Mouse (Mus musculus): ENCODE results near the gene Atp4a. TPM values are rescaled to one million over a fixed set of nuclear protein-coding genes. Genes with fewer than 3 reads are reported as not detected.
"Not testable (repeated sequence)": the region's sequence is repeated elsewhere in the genome, so short reads cannot be mapped to it uniquely, and the experiment has no call there.

The Atp4a gene
- polyA plus RNA-seq, 1 experiment from 2014 or later = 1.7 TPM

DNA sequence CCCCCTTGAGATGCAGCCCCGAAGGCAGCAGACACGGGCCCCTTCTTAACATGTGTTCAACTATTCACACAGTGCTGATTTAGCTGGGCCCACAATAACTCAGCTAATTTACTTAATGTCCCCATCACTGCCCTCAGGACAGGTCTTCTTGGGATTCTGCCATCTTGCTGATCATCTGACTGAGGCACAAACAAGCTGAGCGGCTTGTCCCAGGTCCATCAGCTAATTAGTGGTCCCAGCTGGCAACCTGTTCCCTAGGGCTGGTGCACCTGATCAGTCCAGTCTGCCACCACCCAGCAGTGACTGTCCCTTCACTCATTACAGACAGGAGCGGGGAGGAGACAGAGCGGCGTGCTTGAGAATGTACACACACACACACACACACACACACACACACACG is 9.3 kb downstream of the Atp4a start:
- H3K4me1 ChIP-seq (replicated peaks; ENCODE audit: control insufficient read depth, insufficient read depth, low read length) = peaks cover 3% of the 10 kb centered on the region; the same call in 1 of the 2 replicates
- no peaks in the 10 kb centered on the region for H3K9me3 ChIP-seq (ENCODE audit: control insufficient read depth, low read length)
- H3K4me3 ChIP-seq (ENCODE audit: low read depth, low read length) = no peak overlapping the region
- no peak overlapping the region for H3K9ac ChIP-seq (ENCODE audit: low read length)
- ATAC-seq (replicated peaks; ENCODE audit: low FRiP score) = no peak
- 86% methylated on average over 7 of the region's 7 CpGs for WGBS
- H3K36me3 ChIP-seq (ENCODE audit: control insufficient read depth, insufficient read depth, low read length) = no peaks in the 10 kb centered on the region
- peaks cover 3% of the 10 kb centered on the region for H3K27me3 ChIP-seq (ENCODE audit: control insufficient read depth, insufficient read depth, low read length)
- no peak for DNase-seq (ENCODE audit: low spot score)
- no peak overlapping the region for H3K27ac ChIP-seq (ENCODE audit: low read depth, low read length)
- no peak overlapping the region for H3K4me2 ChIP-seq (ENCODE audit: low read depth, low read length, severe bottlenecking)

DNA sequence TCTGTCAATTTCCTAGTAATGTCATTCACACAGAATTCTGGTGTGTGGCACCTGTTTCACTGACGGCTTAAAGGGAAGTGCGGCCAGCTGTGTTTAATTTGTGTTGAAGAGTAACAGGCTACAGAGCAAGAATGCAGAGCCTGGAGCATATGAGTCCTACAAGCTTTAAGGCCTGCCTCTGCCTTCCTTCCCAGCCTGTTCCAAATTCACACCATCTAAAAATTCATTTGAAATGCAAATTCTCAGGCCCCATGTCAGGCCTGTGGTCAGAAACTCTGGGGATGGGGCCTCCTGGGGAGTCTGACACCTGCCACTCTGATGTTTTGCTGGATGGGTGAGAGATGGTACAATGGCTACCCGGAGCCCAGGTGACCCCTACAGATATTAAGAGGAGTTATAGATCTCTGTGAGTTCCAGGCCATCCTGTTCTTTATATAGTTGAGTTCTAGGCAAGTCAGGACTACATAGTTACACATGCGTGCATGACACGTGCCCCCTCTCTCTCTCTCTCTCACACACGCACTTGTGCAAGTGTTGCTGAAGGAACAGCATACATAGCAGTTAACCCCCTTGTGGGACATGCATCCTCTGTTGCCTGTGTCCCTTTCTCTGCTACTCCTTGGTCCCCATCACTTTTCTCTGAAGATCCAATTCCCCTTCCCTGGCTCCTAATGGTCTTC is 11.4 kb downstream of the Atp4a start:
- no peak for DNase-seq (ENCODE audit: low spot score)
- H3K4me2 ChIP-seq (ENCODE audit: low read depth, low read length, severe bottlenecking) = no peak overlapping the region
- no peaks in the 10 kb centered on the region for H3K36me3 ChIP-seq (ENCODE audit: control insufficient read depth, insufficient read depth, low read length)

DNA sequence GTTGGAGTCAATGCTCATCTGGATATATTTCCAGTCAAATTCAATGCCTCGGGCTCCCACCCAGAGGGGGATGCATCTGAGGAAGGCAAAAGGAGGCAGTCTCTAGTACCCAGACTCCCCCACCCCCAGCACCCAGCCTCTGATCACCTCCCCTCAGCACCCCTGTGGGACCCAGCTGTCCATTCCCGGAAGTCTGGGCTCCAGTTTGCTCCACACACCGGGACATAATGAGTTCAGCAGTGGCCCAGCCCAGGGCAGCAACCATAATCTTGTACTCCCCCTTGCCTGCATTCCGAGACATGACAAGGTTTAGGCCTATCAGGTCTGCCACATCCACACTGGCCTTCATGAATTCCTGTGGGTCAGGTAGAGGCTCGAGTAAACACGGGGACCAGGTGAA is 16.2 kb downstream of the Atp4a start:
- Histone ChIP-seq H3K4me1 (replicated peaks; ENCODE audit: control insufficient read depth, insufficient read depth, low read length) (peaks cover 8% of the 10 kb centered on the region), H3K4me2 (ENCODE audit: low read depth, low read length, severe bottlenecking) (peak overlapping the region; percentile 88), H3K9me3 (ENCODE audit: control insufficient read depth, low read length) (no peaks in the 10 kb centered on the region), H3K36me3 (ENCODE audit: control insufficient read depth, insufficient read depth, low read length) (no peaks in the 10 kb centered on the region), H3K27ac (ENCODE audit: low read depth, low read length) (no peak overlapping the region), H3K4me3 (ENCODE audit: low read depth, low read length) (peak overlapping the region; percentile 75; the same call in 1 of the 2 replicates), H3K9ac (ENCODE audit: low read length) (peak overlapping the region; percentile 86; the same call in 1 of the 2 replicates), H3K27me3 (ENCODE audit: control insufficient read depth, insufficient read depth, low read length) (no peaks in the 10 kb centered on the region)
- ATAC-seq (replicated peaks; ENCODE audit: low FRiP score) (no peak), DNase-seq (ENCODE audit: low spot score) (no peak)
- 87% methylated on average over 6 of the region's 6 CpGs for WGBS

More for the DNA sequence above, 11.4 kb downstream of the Atp4a start:
- no peak for ATAC-seq (replicated peaks; ENCODE audit: low FRiP score)
- Histone ChIP-seq H3K27ac (ENCODE audit: low read depth, low read length) (no peak overlapping the region), H3K9ac (ENCODE audit: low read length) (no peak overlapping the region), H3K4me3 (ENCODE audit: low read depth, low read length) (no peak overlapping the region), H3K9me3 (ENCODE audit: control insufficient read depth, low read length) (no peaks in the 10 kb centered on the region), H3K27me3 (ENCODE audit: control insufficient read depth, insufficient read depth, low read length) (no peaks in the 10 kb centered on the region), H3K4me1 (replicated peaks; ENCODE audit: control insufficient read depth, insufficient read depth, low read length) (peaks cover 2% of the 10 kb centered on the region; the same call in 1 of the 2 replicates)
- WGBS = 78% methylated on average over 6 of the region's 6 CpGs

DNA sequence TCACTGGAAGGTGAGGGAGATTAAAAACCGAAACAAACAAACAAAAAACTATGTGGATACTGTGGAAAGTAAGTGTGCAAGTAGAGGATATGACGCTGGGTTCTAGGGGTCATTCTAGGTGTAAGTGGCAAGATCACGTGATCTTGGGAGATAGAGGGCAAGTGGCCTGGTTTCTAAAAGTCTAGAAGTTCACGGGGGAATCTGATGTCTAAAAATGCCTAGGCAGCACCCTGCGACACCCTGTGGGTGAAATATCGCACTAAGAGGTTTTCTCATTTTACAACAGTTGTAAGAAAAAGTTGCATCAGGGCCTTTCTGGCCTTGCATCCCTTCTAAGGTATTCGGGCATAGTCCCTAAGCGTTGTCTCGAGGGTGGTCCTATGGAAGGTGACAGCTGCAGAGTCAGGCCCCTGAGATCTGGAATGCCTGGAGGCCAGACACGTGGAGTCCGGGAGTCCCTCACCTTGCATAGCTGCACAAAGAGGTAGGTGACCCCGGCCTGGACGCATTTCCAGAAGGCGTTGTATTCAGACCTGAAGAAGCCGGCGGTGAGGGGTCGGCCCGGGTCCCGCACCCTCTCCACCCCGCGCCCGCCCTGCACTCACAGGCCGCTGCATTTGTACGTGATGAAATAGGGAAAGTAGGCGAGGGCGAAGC is 16.9 kb downstream of the Atp4a start:
- no peaks in the 10 kb centered on the region; the same call in 1 of the 2 replicates for H3K36me3 ChIP-seq (ENCODE audit: control insufficient read depth, insufficient read depth, low read length)

GRCm38 (mm10) chr7:30729396-30730063 is 17.5 kb downstream of the Atp4a start, which contains the start of gene Tmem147:
Gene Tmem147 (minus strand): TSS chr7:30729540.
- ATAC-seq (replicated peaks; ENCODE audit: low FRiP score) = peak; percentile 96
- peak within 1 kb of the TSS; percentile 75 for H3K4me3 ChIP-seq (ENCODE audit: low read depth, low read length)
- no peaks in the 10 kb centered on the region for H3K9me3 ChIP-seq (ENCODE audit: control insufficient read depth, low read length)
- H3K27ac ChIP-seq (ENCODE audit: low read depth, low read length) = peak within 1 kb of the TSS; percentile 87
- peak within 1 kb of the TSS; percentile 88 for H3K4me2 ChIP-seq (ENCODE audit: low read depth, low read length, severe bottlenecking)
- no peaks in the 10 kb centered on the region; the same call in 1 of the 2 replicates for H3K36me3 ChIP-seq (ENCODE audit: control insufficient read depth, insufficient read depth, low read length)
- under 1% methylated on average over 60 of the region's 60 CpGs for WGBS
- H3K4me1 ChIP-seq (replicated peaks; ENCODE audit: control insufficient read depth, insufficient read depth, low read length) = peaks cover 8% of the 10 kb centered on the region
- DNase-seq (ENCODE audit: low spot score) = peak; percentile 96
- peak within 1 kb of the TSS; percentile 86 for H3K9ac ChIP-seq (ENCODE audit: low read length)
- H3K27me3 ChIP-seq (ENCODE audit: control insufficient read depth, insufficient read depth, low read length) = no peaks in the 10 kb centered on the region

More for the DNA sequence above, 16.9 kb downstream of the Atp4a start:
- 7% methylated on average over 26 of the region's 26 CpGs for WGBS
- no peak overlapping the region for H3K27ac ChIP-seq (ENCODE audit: low read depth, low read length)
- peak overlapping the region; percentile 88 for H3K4me2 ChIP-seq (ENCODE audit: low read depth, low read length, severe bottlenecking)
- H3K4me1 ChIP-seq (replicated peaks; ENCODE audit: control insufficient read depth, insufficient read depth, low read length) = peaks cover 8% of the 10 kb centered on the region
- H3K27me3 ChIP-seq (ENCODE audit: control insufficient read depth, insufficient read depth, low read length) = no peaks in the 10 kb centered on the region
- no peak for DNase-seq (ENCODE audit: low spot score)
- H3K4me3 ChIP-seq (ENCODE audit: low read depth, low read length) = peak overlapping the region; percentile 75
- H3K9me3 ChIP-seq (ENCODE audit: control insufficient read depth, low read length) = no peaks in the 10 kb centered on the region
- peak; percentile 63 for ATAC-seq (replicated peaks; ENCODE audit: low FRiP score)
- peak overlapping the region; percentile 86 for H3K9ac ChIP-seq (ENCODE audit: low read length)

- not testable (repeated sequence) for H3K4me1 ChIP-seq (replicated peaks; ENCODE audit: control insufficient read depth, insufficient read depth, low read length); H3K36me3 ChIP-seq (ENCODE audit: control insufficient read depth, insufficient read depth, low read length); H3K27me3 ChIP-seq (ENCODE audit: control insufficient read depth, insufficient read depth, low read length); H3K9me3 ChIP-seq (ENCODE audit: control insufficient read depth, low read length); ATAC-seq (replicated peaks; ENCODE audit: low FRiP score); DNase-seq (ENCODE audit: low spot score)
- peak overlapping the region; percentile 86 for H3K9ac ChIP-seq (ENCODE audit: low read length)
- peak overlapping the region; percentile 75 for H3K4me3 ChIP-seq (ENCODE audit: low read depth, low read length)
- peak overlapping the region; percentile 88 for H3K4me2 ChIP-seq (ENCODE audit: low read depth, low read length, severe bottlenecking)
- WGBS = 20% methylated on average over 8 of the region's 22 CpGs
- peak overlapping the region; percentile 87; the same call in 1 of the 2 replicates for H3K27ac ChIP-seq (ENCODE audit: low read depth, low read length)
These were observed 18.2 kb downstream of the Atp4a start for GRCm38 (mm10) chr7:30730064-30730722.

GRCm38 (mm10) chr7:30736211-30736610 is 24.2 kb downstream of the Atp4a start:
- H3K4me2 ChIP-seq (ENCODE audit: low read depth, low read length, severe bottlenecking) = no peak overlapping the region
- no peaks in the 10 kb centered on the region for H3K9me3 ChIP-seq (ENCODE audit: control insufficient read depth, low read length)
- H3K36me3 ChIP-seq (ENCODE audit: control insufficient read depth, insufficient read depth, low read length) = no peaks in the 10 kb centered on the region; the same call in 1 of the 2 replicates
- DNase-seq (ENCODE audit: low spot score) (no peak), ATAC-seq (replicated peaks; ENCODE audit: low FRiP score) (no peak)
- H3K4me1 ChIP-seq (replicated peaks; ENCODE audit: control insufficient read depth, insufficient read depth, low read length) = no peaks in the 10 kb centered on the region
- H3K27ac ChIP-seq (ENCODE audit: low read depth, low read length) = no peak overlapping the region
- WGBS = 87% methylated on average over 3 of the region's 3 CpGs
- no peak overlapping the region for H3K9ac ChIP-seq (ENCODE audit: low read length)
- no peak overlapping the region for H3K4me3 ChIP-seq (ENCODE audit: low read depth, low read length)
- no peaks in the 10 kb centered on the region for H3K27me3 ChIP-seq (ENCODE audit: control insufficient read depth, insufficient read depth, low read length)

DNA sequence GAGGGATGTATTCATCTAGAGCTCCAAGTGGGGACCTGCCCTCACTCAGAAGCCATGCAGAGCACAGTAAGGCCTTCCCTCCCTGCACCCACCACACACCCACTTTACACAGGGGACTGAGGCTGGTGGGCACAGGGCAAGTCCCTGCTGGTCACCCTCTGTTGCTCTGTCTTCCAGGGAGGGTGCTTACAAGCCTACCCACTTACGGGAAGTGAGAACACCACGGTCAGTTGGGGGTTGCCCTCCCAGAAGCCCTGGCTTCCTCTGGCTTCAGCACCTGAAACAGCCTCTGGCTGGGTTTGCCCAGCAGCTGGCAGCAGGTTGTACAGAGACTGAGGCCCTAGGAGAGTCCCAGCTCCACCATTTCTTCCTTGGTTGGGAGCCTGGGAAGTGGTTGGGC is 30.6 kb downstream of the Atp4a start:
- H3K4me2 ChIP-seq (ENCODE audit: low read depth, low read length, severe bottlenecking); H3K27me3 ChIP-seq (ENCODE audit: control insufficient read depth, insufficient read depth, low read length); H3K9ac ChIP-seq (ENCODE audit: low read length); DNase-seq (ENCODE audit: low spot score); H3K4me3 ChIP-seq (ENCODE audit: low read depth, low read length); H3K9me3 ChIP-seq (ENCODE audit: control insufficient read depth, low read length); H3K36me3 ChIP-seq (ENCODE audit: control insufficient read depth, insufficient read depth, low read length); H3K4me1 ChIP-seq (replicated peaks; ENCODE audit: control insufficient read depth, insufficient read depth, low read length); H3K27ac ChIP-seq (ENCODE audit: low read depth, low read length); ATAC-seq (replicated peaks; ENCODE audit: low FRiP score): not testable (repeated sequence)
- WGBS = 92% methylated on average over 2 of the region's 2 CpGs
